Mouse (Mus musculus) hindbrain, embryonic 11.5 days (tissue): ENCODE data around the gene Mfsd12. TPM values are rescaled to one million over a fixed set of nuclear protein-coding genes. Genes with fewer than 3 reads are reported as not detected.

Experiments
- ATAC-seq: fragments of 200-750 bp; cut with Nextera tagmentation; 2 replicates; pipeline ENCODE4 v1.8.0; 2017; ENCODE audit warnings: mild to moderate bottlenecking, moderate TSS enrichment, moderate library complexity; ENCODE audit not compliant: low FRiP score
- DNase-seq: peaks from one replicate; pipeline ENCODE4 v3.0.0-alpha.2; 2015; ENCODE audit warnings: low spot score
- H3K27ac ChIP-seq: fragments of 300-500 bp; sonication (generic); 2 replicates; pipeline ENCODE4 v1.5.1; 2014; ENCODE audit warnings: mild to moderate bottlenecking, low read depth, low read length
- H3K27me3 ChIP-seq: fragments of 300-500 bp; sonication (generic); 2 replicates; pipeline ENCODE4 v1.6.1; 2014; ENCODE audit warnings: mild to moderate bottlenecking, low read length, moderate library complexity, mixed read lengths; ENCODE audit not compliant: control insufficient read depth, insufficient read depth
- H3K36me3 ChIP-seq: fragments of 300-500 bp; sonication (generic); 2 replicates; pipeline ENCODE4 v1.6.1; 2014; ENCODE audit warnings: mild to moderate bottlenecking, low read length, moderate library complexity, mixed read lengths; ENCODE audit not compliant: control insufficient read depth, insufficient read depth
- H3K4me1 ChIP-seq: fragments of 300-500 bp; sonication (generic); replicated peaks from 2 replicates; pipeline ENCODE4 v1.6.1; 2014; ENCODE audit warnings: low read length, mixed read lengths; ENCODE audit not compliant: control insufficient read depth, insufficient read depth
- H3K4me2 ChIP-seq: fragments of 300-500 bp; sonication (generic); replicated peaks from 2 replicates; pipeline ENCODE4 v1.6.1; 2014; ENCODE audit warnings: mild to moderate bottlenecking, low read depth, low read length
- H3K4me3 ChIP-seq: fragments of 300-500 bp; sonication (generic); 2 replicates; pipeline ENCODE4 v1.5.1; 2014; ENCODE audit warnings: low read depth, low read length
- H3K9ac ChIP-seq: fragments of 300-500 bp; sonication (generic); 2 replicates; pipeline ENCODE4 v1.6.1; 2014; ENCODE audit warnings: low read depth, low read length
- H3K9me3 ChIP-seq: fragments of 300-500 bp; sonication (generic); 2 replicates; pipeline ENCODE4 v1.6.1; 2016; ENCODE audit warnings: low read length; ENCODE audit not compliant: control insufficient read depth
- WGBS: fragments of 180-500 bp; shearing (Covaris S2); extraction: QIAGEN DNeasy Blood & Tissue Kit; methylation state at CpG from one replicate; pipeline ENCODE4 v1.1.7; 2014; 5-methylcytosine and 5-hydroxymethylcytosine counted together
- polyA plus RNA-seq: library from polyadenylated mRNA; unstranded; fragments of >200 nt; fragmentation: Nextera tagmentation; extraction: Ambion mirVana; gene quantifications from 2 replicates; pipeline ENCODE4 v1.2.1, GENCODE M21; 2014

Mfsd12 gene
- polyA plus RNA-seq, result 3.9 and 4.6 TPM in 2 replicates

DNA sequence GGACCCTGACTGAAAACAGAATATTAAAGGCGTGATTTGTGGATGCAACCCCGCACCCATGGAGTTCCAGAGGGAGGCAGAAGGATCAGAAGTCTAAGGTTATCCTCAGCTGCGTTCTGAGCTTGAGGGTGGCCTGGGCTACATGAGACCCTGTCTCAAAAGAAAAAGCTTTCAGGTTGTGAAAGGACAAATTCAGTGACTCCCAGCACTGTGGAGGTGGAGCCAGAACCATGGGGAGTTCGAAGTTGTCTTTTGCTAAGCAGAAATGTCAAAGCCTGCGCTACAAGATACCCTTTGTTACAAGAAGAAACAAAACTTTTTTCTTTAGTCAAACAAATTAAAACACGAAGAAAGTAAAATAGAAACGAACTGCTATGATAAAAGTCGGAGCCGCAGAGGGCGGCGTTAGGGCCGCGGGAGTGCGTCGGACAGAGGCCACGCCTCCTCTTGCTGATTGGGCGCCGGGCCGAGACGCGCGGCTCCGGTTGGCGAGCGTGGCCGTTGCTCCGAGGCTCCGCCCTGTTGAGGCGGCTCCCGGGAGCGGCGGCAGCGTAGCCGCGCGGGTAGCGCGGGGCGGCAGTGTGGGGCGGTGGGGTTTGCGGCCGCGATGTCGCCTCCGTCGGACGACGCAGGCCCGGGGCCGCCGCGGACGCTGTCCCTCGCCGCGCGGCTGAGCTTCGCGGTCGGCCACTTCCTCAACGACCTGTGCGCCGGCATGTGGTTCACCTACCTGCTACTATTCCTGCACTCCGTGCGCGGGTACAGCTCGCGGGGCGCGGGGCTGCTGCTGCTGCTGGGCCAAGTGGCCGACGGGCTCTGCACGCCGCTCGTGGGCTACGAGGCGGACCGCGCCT, at the start of gene Mfsd12:
Gene Mfsd12 (plus strand): TSS at position 501 of the 854 bp plus-strand sequence.
- H3K4me1 ChIP-seq, result peaks cover 9% of the 10 kb centered on the region; the same call in 1 of the 2 replicates
- H3K4me2 ChIP-seq, result peak within 1 kb of the TSS; percentile 99
- H3K9me3 ChIP-seq, result no peaks in the 10 kb centered on the region
- ATAC-seq (peak; percentile 90), DNase-seq (peak; percentile 90)
- peak within 1 kb of the TSS; percentile 74 for H3K9ac ChIP-seq
- H3K4me3 ChIP-seq, result peak within 1 kb of the TSS; percentile 70
- no peaks in the 10 kb centered on the region for H3K36me3 ChIP-seq
- WGBS, result 2% methylated on average over 56 of the region's 79 CpGs
- H3K27me3 ChIP-seq, result no peaks in the 10 kb centered on the region; the same call in 1 of the 2 replicates
- H3K27ac ChIP-seq, result no peak within 1 kb of the TSS

DNA sequence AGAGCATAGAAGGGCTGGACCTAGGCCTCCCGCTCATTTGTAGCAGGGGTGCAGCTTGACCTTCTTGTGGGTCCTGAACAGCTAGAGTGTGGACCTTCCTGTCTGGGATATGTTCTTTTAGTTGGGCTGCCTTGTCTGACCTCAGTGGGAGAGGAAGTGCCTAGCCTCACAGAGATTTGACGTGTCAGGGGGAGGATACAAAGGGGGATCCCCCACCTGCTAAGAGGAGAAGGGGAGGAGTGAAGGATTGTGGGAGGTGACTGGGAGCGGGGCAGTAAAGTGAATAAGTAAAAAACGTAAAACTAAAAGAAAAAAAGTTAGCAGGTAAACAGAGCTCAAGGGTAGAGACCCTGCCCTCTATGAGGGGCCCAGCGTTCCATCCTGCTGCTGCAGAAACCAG, 47.7 kb upstream of the Mfsd12 start:
- H3K9ac ChIP-seq, result no peak overlapping the region
- peaks cover 36% of the 10 kb centered on the region for H3K36me3 ChIP-seq
- no peaks in the 10 kb centered on the region for H3K4me1 ChIP-seq
- no peaks in the 10 kb centered on the region for H3K27me3 ChIP-seq
- H3K27ac ChIP-seq, result no peak overlapping the region
- no peak overlapping the region for H3K4me2 ChIP-seq
- H3K4me3 ChIP-seq, result no peak overlapping the region
- ATAC-seq (no peak), DNase-seq (no peak)
- H3K9me3 ChIP-seq, result no peaks in the 10 kb centered on the region
- WGBS, result 91% methylated on average over 5 of the region's 5 CpGs

DNA sequence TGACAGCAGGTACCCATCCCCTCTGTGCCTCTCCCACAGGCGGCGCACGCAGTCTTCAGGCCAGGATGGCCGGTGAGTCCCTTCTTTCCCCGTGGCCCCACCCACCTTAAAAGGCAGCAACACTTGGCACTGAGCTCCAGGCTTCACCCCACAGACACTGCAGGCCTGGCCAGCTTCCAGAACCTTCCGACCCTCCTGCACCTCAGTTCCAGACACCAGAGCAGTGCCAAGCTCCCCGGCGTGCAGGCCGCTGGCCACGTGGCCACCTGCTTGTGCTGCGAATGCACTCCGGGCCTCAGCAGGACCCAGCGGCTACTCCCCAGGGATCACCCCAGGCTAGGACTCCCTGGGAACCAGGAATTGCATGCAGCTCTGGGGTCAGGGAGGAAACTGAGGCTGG, 43.7 kb upstream of the Mfsd12 start:
- peaks cover 26% of the 10 kb centered on the region for H3K36me3 ChIP-seq
- no peak overlapping the region for H3K9ac ChIP-seq
- no peaks in the 10 kb centered on the region for H3K9me3 ChIP-seq
- H3K27ac ChIP-seq, result no peak overlapping the region
- no peak overlapping the region for H3K4me3 ChIP-seq
- peaks cover 3% of the 10 kb centered on the region; the same call in 1 of the 2 replicates for H3K4me1 ChIP-seq
- DNase-seq (no peak), ATAC-seq (no peak)
- WGBS, result 94% methylated on average over 13 of the region's 13 CpGs
- H3K4me2 ChIP-seq, result no peak overlapping the region
- H3K27me3 ChIP-seq, result no peaks in the 10 kb centered on the region

DNA sequence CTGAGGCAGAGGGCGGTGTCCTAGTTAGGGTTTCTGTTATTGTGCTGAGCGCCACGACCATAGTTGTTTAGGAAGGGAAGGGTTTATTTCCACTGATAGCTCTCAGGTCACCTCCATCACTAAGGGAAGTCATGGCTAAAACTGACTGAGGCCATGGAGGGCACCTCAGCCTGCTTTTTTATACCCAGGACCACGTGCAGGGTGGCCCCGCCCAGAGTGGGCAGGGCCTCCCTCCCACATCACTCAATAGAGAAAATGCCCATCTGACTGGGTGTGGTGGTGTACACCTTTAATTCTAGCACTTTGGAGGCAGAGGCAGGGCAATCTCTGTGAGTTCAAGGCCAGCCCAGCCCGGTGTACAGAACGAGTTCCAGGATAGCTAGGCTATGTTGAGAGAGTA, 43.1 kb upstream of the Mfsd12 start:
- Histone ChIP-seq H3K4me2 (no peak overlapping the region), H3K27me3 (no peaks in the 10 kb centered on the region), H3K36me3 (peaks cover 20% of the 10 kb centered on the region), H3K4me1 (peaks cover 8% of the 10 kb centered on the region), H3K4me3 (no peak overlapping the region), H3K9ac (no peak overlapping the region), H3K9me3 (no peaks in the 10 kb centered on the region), H3K27ac (no peak overlapping the region)
- no peak for ATAC-seq
- no peak for DNase-seq
- 78% methylated on average over 7 of the region's 7 CpGs for WGBS

DNA sequence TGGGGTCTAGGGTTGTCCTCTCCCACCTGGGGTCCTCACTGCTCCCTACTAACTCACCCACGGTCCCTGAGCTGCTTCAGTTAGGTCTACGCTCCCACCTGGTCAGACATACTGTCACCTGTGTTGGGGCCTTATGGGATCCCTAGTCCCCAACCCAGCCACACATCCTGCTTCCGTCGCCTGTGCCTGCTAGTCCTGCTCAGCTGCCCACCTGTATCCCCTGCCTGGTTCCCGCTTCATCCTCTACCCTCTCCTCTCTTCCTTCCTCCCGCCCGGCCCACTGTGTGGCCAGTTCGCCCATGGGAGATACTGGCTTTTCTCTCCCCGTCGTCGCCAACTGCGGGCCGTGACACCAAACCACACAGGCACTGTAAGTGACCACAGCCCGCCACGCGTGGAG, 41.7 kb upstream of the Mfsd12 start:
- Histone ChIP-seq H3K9me3 (no peaks in the 10 kb centered on the region), H3K4me3 (no peak overlapping the region; the same call in 1 of the 2 replicates), H3K27me3 (no peaks in the 10 kb centered on the region), H3K9ac (no peak overlapping the region), H3K4me2 (no peak overlapping the region), H3K27ac (no peak overlapping the region), H3K4me1 (peaks cover 10% of the 10 kb centered on the region), H3K36me3 (peaks cover 18% of the 10 kb centered on the region)
- no peak for ATAC-seq
- 96% methylated on average over 16 of the region's 16 CpGs for WGBS
- DNase-seq, result no peak

DNA sequence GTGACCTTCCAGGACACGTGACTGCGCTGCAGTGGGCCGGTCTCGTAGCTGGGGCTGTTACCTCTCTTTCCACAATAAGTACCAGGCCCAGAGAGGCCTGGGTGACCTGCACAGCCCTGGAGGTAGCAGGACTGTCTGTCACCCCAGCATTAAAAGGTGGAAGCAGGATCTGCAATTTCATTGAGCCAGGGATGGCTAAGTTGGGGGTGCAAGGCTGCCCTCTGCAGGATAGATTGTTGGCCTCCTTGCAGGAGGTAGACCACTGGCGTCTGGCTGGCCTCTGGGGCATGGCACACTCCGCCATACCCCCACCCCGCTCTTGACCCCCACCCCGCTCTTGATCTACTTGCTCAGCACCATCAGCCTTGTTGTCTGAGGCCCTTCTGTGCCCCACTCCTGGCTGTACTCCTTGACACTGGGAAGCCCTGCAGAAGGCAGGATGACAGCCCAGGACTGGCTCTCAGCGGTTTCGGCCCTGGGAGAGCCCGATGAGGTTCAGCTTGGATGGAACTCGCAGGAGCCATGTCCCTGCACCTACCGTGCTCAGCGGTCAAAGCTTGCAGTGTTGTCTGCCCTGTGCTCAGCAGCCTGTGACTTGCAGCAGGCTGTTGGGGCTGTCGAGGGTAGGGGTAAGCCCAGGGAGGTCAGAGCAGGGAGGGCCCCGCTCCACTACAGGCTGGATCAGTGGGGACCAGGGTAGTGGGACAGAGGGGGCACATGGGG, 40.8 kb upstream of the Mfsd12 start:
- Histone ChIP-seq H3K27me3 (no peaks in the 10 kb centered on the region), H3K9ac (peak overlapping the region; percentile 19; the same call in 1 of the 2 replicates), H3K4me2 (peak overlapping the region; percentile 25; the same call in 1 of the 2 replicates), H3K4me1 (peaks cover 10% of the 10 kb centered on the region), H3K4me3 (no peak overlapping the region), H3K36me3 (peaks cover 11% of the 10 kb centered on the region), H3K9me3 (no peaks in the 10 kb centered on the region), H3K27ac (no peak overlapping the region)
- DNase-seq (no peak), ATAC-seq (no peak)
- WGBS, result 47% methylated on average over 15 of the region's 16 CpGs

DNA sequence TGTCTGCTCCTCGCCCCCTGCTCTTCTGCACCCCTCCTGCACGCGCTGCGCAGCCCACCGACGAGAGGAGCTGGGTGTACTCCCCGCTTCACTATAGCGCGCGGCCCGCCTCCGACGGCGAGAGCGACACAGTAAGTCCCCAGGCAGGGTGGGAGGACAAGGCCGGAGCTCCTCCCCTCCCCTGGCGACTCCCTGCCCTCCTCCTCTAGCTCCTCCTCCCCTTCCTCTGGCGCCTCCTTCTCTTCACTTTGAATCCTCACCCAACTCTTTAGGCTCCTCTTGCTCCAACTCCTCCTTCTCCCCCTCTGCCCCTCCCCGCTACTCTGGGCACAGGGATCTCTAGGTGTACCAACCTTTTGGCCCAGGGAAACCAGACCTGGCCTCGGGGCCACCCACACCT, 40.0 kb upstream of the Mfsd12 start:
- no peak overlapping the region; the same call in 1 of the 2 replicates for H3K9ac ChIP-seq
- peaks cover 7% of the 10 kb centered on the region; the same call in 1 of the 2 replicates for H3K36me3 ChIP-seq
- H3K4me2 ChIP-seq, result peak overlapping the region; percentile 25; the same call in 1 of the 2 replicates
- peaks cover 14% of the 10 kb centered on the region for H3K4me1 ChIP-seq
- DNase-seq (no peak), ATAC-seq (no peak)
- H3K9me3 ChIP-seq, result no peaks in the 10 kb centered on the region
- no peak overlapping the region for H3K27ac ChIP-seq
- 11% methylated on average over 19 of the region's 20 CpGs for WGBS
- no peaks in the 10 kb centered on the region for H3K27me3 ChIP-seq
- H3K4me3 ChIP-seq, result no peak overlapping the region

DNA sequence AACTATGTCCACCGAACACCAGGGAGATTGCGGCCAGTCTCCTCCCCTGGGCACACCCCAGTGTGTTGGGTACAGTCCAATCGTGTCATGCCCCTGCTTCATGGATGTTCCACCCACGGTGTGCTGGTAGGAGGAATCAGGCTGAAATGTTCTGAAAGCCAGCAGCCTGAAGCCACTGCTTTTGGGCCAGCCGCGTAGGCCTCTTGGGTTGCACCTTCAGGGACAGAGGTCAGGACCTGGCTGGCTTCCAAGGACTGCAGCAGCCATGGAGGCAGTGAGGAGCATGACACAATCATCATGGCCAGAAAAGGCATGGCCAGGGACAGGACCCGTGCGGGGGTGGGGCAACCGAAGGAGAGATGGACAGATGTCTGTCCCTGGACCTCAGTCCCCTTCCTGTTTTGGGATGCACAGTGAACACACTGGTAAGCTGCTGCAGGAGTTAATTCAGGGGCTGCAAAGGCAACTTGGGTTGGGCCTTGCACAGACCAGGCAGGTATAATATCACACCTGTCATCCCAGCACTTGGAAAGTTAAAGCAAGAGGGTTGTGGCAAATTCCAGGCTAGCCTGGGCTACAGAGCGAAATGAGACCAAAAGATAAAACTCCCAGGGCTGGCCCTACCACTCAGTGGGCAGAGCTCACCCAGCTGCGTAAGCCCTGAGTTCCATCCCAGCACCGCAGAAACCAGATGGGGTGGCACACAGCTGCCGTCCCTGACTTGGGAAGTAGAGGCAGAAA, 38.5 kb upstream of the Mfsd12 start:
- H3K36me3 ChIP-seq, result peaks cover 6% of the 10 kb centered on the region; the same call in 1 of the 2 replicates
- 92% methylated on average over 13 of the region's 13 CpGs for WGBS

More for the DNA sequence above, 38.5 kb upstream of the Mfsd12 start:
- H3K4me2 ChIP-seq, result no peak overlapping the region; the same call in 1 of the 2 replicates
- peaks cover 15% of the 10 kb centered on the region for H3K4me1 ChIP-seq
- H3K4me3 ChIP-seq, result no peak overlapping the region
- H3K9me3 ChIP-seq, result no peaks in the 10 kb centered on the region
- no peak for DNase-seq
- H3K27me3 ChIP-seq, result no peaks in the 10 kb centered on the region
- H3K27ac ChIP-seq, result no peak overlapping the region
- H3K9ac ChIP-seq, result no peak overlapping the region
- ATAC-seq, result no peak
